8 mouse cellular contexts compared by ENCODE assay signal in the genomic region with DNA sequence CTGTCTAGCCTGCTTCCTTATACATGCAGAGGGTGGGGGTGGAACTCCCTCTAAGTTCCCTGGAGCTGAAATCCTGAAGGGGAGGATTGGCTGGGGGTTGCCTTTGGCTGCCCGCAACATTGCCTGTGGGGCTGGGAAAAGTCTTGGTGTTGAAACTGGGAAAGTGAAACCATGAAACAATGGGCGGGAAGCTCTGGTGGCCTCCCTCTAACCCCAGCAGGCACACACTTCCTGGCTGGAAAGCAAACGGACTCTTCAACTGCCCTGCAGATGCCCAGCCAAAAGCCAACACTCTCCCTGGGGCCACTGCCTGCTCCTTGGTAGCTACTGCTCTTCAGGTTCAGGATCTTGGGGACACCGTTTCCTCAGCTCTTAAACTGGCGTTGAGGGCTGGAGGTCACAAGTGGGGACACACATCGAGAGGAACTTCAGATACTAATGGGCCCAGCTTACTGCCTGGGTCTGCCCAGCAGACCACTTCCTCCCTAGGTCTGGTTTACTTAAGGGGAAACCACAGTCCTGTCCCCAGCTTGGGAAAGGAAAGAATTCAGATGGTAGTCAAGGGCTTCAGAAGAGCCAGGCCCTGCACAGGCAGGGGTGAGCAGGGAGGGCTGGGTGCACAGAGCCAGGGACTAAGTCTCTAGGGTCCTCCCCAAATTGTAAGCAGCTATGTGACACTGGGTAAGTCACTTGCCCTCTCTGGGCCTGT. TPM values are rescaled to one million over a fixed set of nuclear protein-coding genes. Genes with fewer than 3 reads are reported as not detected.
A peak's percentile ranks its signal among the peaks of the same experiment; 100 is the strongest.
DNase-seq lines count a peak whose midpoint lies in the region; ATAC-seq and TF ChIP-seq lines count a peak whose summit lies in the region.

No protein-coding gene starts in this region.

- no peaks in the 10 kb centered on the region for H3K27me3 ChIP-seq in embryonic facial prominence, embryonic 12.5 days
- no peaks in the 10 kb centered on the region for H3K27me3 ChIP-seq in hindbrain, embryonic 14.5 days (ENCODE audit: control insufficient read depth, insufficient read depth, low read length)
- no peaks in the 10 kb centered on the region for H3K27me3 ChIP-seq in liver, embryonic 11.5 days (replicated peaks; ENCODE audit: control insufficient read depth, insufficient read depth, low read length)

- TF ChIP-seq CTCF in left cerebral cortex, adult 2 months (IDR thresholded peaks at IDR 0.05), result no peak

- WGBS in embryonic facial prominence, embryonic 12.5 days, result 16% methylated on average over 6 of the region's 6 CpGs
- 60% methylated on average over 6 of the region's 6 CpGs for WGBS in hindbrain, embryonic 14.5 days
- WGBS in liver, embryonic 11.5 days, result 24% methylated on average over 6 of the region's 6 CpGs

- peak overlapping the region; percentile 60 for H3K4me2 ChIP-seq in embryonic facial prominence, embryonic 12.5 days (replicated peaks)
- peak overlapping the region; percentile 61 for H3K4me2 ChIP-seq in hindbrain, embryonic 14.5 days (replicated peaks)
- peak overlapping the region; percentile 99 for H3K4me2 ChIP-seq in liver, embryonic 11.5 days

- no peaks in the 10 kb centered on the region for H3K9me3 ChIP-seq in embryonic facial prominence, embryonic 12.5 days
- no peaks in the 10 kb centered on the region for H3K9me3 ChIP-seq in hindbrain, embryonic 14.5 days (ENCODE audit: control insufficient read depth, low read length)
- H3K9me3 ChIP-seq in liver, embryonic 11.5 days (ENCODE audit: control insufficient read depth, low read length), result no peaks in the 10 kb centered on the region

- no peak for ATAC-seq in embryonic facial prominence, embryonic 12.5 days (ENCODE audit: insufficient number of reproducible peaks, insufficient read depth, low FRiP score, low TSS enrichment)
- ATAC-seq in hindbrain, embryonic 14.5 days (ENCODE audit: low FRiP score), result no peak
- no peak for ATAC-seq in liver, embryonic 11.5 days (replicated peaks; ENCODE audit: low FRiP score)

- no peak for DNase-seq in left cerebral cortex, adult 2 months (ENCODE audit: extremely low spot score in 1 of 2, low spot score in 2 of 2)
- no peak for DNase-seq in left cerebral cortex, postnatal 10 days (ENCODE audit: extremely low spot score in 1 of 2, low spot score in 2 of 2)
- no peak for DNase-seq in hindbrain, embryonic 14.5 days (ENCODE audit: low spot score)
- peak; percentile 54 for DNase-seq in liver, embryonic 11.5 days (ENCODE audit: low spot score)
- DNase-seq in naive thymus-derived CD4-positive, alpha-beta T cell, adult 2 months (ENCODE audit: low read depth), result peak; percentile 30
- no peak for DNase-seq in urinary bladder, adult 2 months (ENCODE audit: low spot score)
- no peak for DNase-seq in left cerebral cortex, adult 18-20 months (ENCODE audit: low spot score in 2 of 2)

- H3K27ac ChIP-seq in left cerebral cortex, adult 2 months, result peak overlapping the region; percentile 57; the same call in 1 of the 2 replicates
- peak overlapping the region; percentile 77 for H3K27ac ChIP-seq in embryonic facial prominence, embryonic 12.5 days
- no peak overlapping the region; the same call in 1 of the 2 replicates for H3K27ac ChIP-seq in hindbrain, embryonic 14.5 days
- peak overlapping the region; percentile 75 for H3K27ac ChIP-seq in liver, embryonic 11.5 days (ENCODE audit: low read depth, low read length)

- intact Hi-C loops in left cerebral cortex, adult 2 months (cut with DNase I), result loop anchor here (5.0 kb wide), 1 partner anchor 53 kb away; a partner anchor contains a TSS
- intact Hi-C loops in left cerebral cortex, postnatal 10 days (cut with DNase I), result no loop called here

- peaks cover 48% of the 10 kb centered on the region for H3K36me3 ChIP-seq in embryonic facial prominence, embryonic 12.5 days
- peaks cover 26% of the 10 kb centered on the region for H3K36me3 ChIP-seq in hindbrain, embryonic 14.5 days (replicated peaks; ENCODE audit: control insufficient read depth, insufficient read depth)
- peaks cover 35% of the 10 kb centered on the region for H3K36me3 ChIP-seq in liver, embryonic 11.5 days (ENCODE audit: control insufficient read depth, insufficient read depth, low read length)

- peaks cover 38% of the 10 kb centered on the region for H3K4me1 ChIP-seq in embryonic facial prominence, embryonic 12.5 days
- H3K4me1 ChIP-seq in hindbrain, embryonic 14.5 days (replicated peaks; ENCODE audit: control insufficient read depth, insufficient read depth, low read length), result 0 out of 2 replicates have a peak, but pooled peaks cover 3% of the 10 kb centered on the region
- peaks cover 37% of the 10 kb centered on the region for H3K4me1 ChIP-seq in liver, embryonic 11.5 days (replicated peaks; ENCODE audit: control insufficient read depth, insufficient read depth, low read length)

- H3K9ac ChIP-seq in embryonic facial prominence, embryonic 12.5 days, result peak overlapping the region; percentile 31
- 0 out of 2 replicates have a peak overlapping the region, but pooled peaks have one; percentile 16 for H3K9ac ChIP-seq in hindbrain, embryonic 14.5 days
- H3K9ac ChIP-seq in liver, embryonic 11.5 days (ENCODE audit: low read depth, low read length), result peak overlapping the region; percentile 75

- H3K4me3 ChIP-seq in left cerebral cortex, adult 2 months, result peak overlapping the region; percentile 24
- peak overlapping the region; percentile 56 for H3K4me3 ChIP-seq in embryonic facial prominence, embryonic 12.5 days
- no peak overlapping the region for H3K4me3 ChIP-seq in hindbrain, embryonic 14.5 days (replicated peaks; ENCODE audit: low read length)
- H3K4me3 ChIP-seq in liver, embryonic 11.5 days (ENCODE audit: low read depth, low read length), result peak overlapping the region; percentile 75

RNA-seq across cellular contexts. Expression of a gene that starts 1.5 kb away (rescaled TPM):
- 10 to 100 TPM; 14.9 to 20.1 TPM for total RNA-seq in left cerebral cortex, adult 2 months (2021)
- 10 to 100 TPM; 14.2 to 22.4 TPM for total RNA-seq in left cerebral cortex, postnatal 10 days (2021)
- 46.4 and 53.6 TPM in 2 replicates for polyA plus RNA-seq in embryonic facial prominence, embryonic 12.5 days (2016; fragmentation: Nextera tagmentation; extraction: Ambion mirVana)
- polyA plus RNA-seq in hindbrain, embryonic 14.5 days (2014; fragmentation: Nextera tagmentation; extraction: Ambion mirVana), result 11.6 and 13.3 TPM in 2 replicates
- polyA plus RNA-seq in liver, embryonic 11.5 days (2014; fragmentation: Nextera tagmentation; extraction: Ambion mirVana), result 39.8 and 42.8 TPM in 2 replicates
- 88.3 and 112 TPM in 2 replicates for polyA plus RNA-seq in urinary bladder, adult 2 months (2012; rRNA removed)
- 10 to 100 TPM; 22.4 to 23.0 TPM for total RNA-seq in left cerebral cortex, adult 18-20 months (2021)

RNA-seq across cellular contexts. Expression of a gene that starts 7.2 kb away (rescaled TPM):
- 100 to 1,000 TPM; 129 to 133 TPM for total RNA-seq in left cerebral cortex, adult 2 months (2021)
- 100 to 1,000 TPM; 123 to 130 TPM for total RNA-seq in left cerebral cortex, postnatal 10 days (2021)
- polyA plus RNA-seq in embryonic facial prominence, embryonic 12.5 days (2016; fragmentation: Nextera tagmentation; extraction: Ambion mirVana), result 245 and 268 TPM in 2 replicates
- polyA plus RNA-seq in hindbrain, embryonic 14.5 days (2014; fragmentation: Nextera tagmentation; extraction: Ambion mirVana), result 310 and 332 TPM in 2 replicates
- polyA plus RNA-seq in liver, embryonic 11.5 days (2014; fragmentation: Nextera tagmentation; extraction: Ambion mirVana), result 278 and 287 TPM in 2 replicates
- polyA plus RNA-seq in urinary bladder, adult 2 months (2012; rRNA removed), result 223 and 242 TPM in 2 replicates
- 100 to 1,000 TPM; 141 to 148 TPM for total RNA-seq in left cerebral cortex, adult 18-20 months (2021)

RNA-seq across cellular contexts. Expression of a gene that starts 24.2 kb away (rescaled TPM):
- total RNA-seq in left cerebral cortex, adult 2 months (2021), result 1 to 10 TPM; 2.3 to 3.3 TPM
- total RNA-seq in left cerebral cortex, postnatal 10 days (2021), result 1 to 10 TPM; 1.5 to 1.7 TPM
- polyA plus RNA-seq in embryonic facial prominence, embryonic 12.5 days (2016; fragmentation: Nextera tagmentation; extraction: Ambion mirVana), result 0.91 and 1.1 TPM in 2 replicates
- polyA plus RNA-seq in hindbrain, embryonic 14.5 days (2014; fragmentation: Nextera tagmentation; extraction: Ambion mirVana), result 2.4 and 3.3 TPM in 2 replicates
- polyA plus RNA-seq in liver, embryonic 11.5 days (2014; fragmentation: Nextera tagmentation; extraction: Ambion mirVana), result 1.7 TPM in 2 replicates
- polyA plus RNA-seq in urinary bladder, adult 2 months (2012; rRNA removed), result 6.8 TPM in 2 replicates
- 1 to 10 TPM; 3.0 to 4.2 TPM for total RNA-seq in left cerebral cortex, adult 18-20 months (2021)

RNA-seq across cellular contexts. Expression of a gene that starts 29.6 kb away (rescaled TPM):
- 10 to 100 TPM; 12.9 to 16.3 TPM for total RNA-seq in left cerebral cortex, adult 2 months (2021)
- total RNA-seq in left cerebral cortex, postnatal 10 days (2021), result 10 to 100 TPM; 15.0 to 16.3 TPM
- polyA plus RNA-seq in embryonic facial prominence, embryonic 12.5 days (2016; fragmentation: Nextera tagmentation; extraction: Ambion mirVana), result 12.5 and 12.7 TPM in 2 replicates
- polyA plus RNA-seq in hindbrain, embryonic 14.5 days (2014; fragmentation: Nextera tagmentation; extraction: Ambion mirVana), result 9.7 and 10.4 TPM in 2 replicates
- 14.2 and 16.0 TPM in 2 replicates for polyA plus RNA-seq in liver, embryonic 11.5 days (2014; fragmentation: Nextera tagmentation; extraction: Ambion mirVana)
- 85.1 and 99.6 TPM in 2 replicates for polyA plus RNA-seq in urinary bladder, adult 2 months (2012; rRNA removed)
- total RNA-seq in left cerebral cortex, adult 18-20 months (2021), result 10 to 100 TPM; 14.6 to 16.6 TPM

RNA-seq across cellular contexts. Expression of a gene that starts 53.0 kb away (rescaled TPM):
- under 1 TPM in 1 of 2 experiments, not detected in 1; 0.11 TPM for total RNA-seq in left cerebral cortex, adult 2 months (2021)
- not detected for total RNA-seq in left cerebral cortex, postnatal 10 days (2021)
- polyA plus RNA-seq in embryonic facial prominence, embryonic 12.5 days (2016; fragmentation: Nextera tagmentation; extraction: Ambion mirVana), result not detected in 2 replicates
- polyA plus RNA-seq in hindbrain, embryonic 14.5 days (2014; fragmentation: Nextera tagmentation; extraction: Ambion mirVana), result not detected in 2 replicates
- polyA plus RNA-seq in liver, embryonic 11.5 days (2014; fragmentation: Nextera tagmentation; extraction: Ambion mirVana), result not detected in 2 replicates
- 0.73 and 0.78 TPM in 2 replicates for polyA plus RNA-seq in urinary bladder, adult 2 months (2012; rRNA removed)
- under 1 TPM in 1 of 2 experiments, not detected in 1; 0.23 TPM for total RNA-seq in left cerebral cortex, adult 18-20 months (2021)

Comparison
In these comparisons a context has a peak if more than half of its experiments do, and no peak if none do; other contexts are left out.
1. DNase-seq: peak in liver, embryonic 11.5 days (single experiment) and naive thymus-derived CD4-positive, alpha-beta T cell, adult 2 months (single experiment); none in left cerebral cortex, adult 2 months (0 of 2), left cerebral cortex, postnatal 10 days (0 of 2), hindbrain, embryonic 14.5 days (single experiment), urinary bladder, adult 2 months (single experiment) and left cerebral cortex, adult 18-20 months (0 of 2).
2. H3K9ac ChIP-seq: peak in every context shown above with its lines; median percentile 75 in liver, embryonic 11.5 days; 31 in embryonic facial prominence, embryonic 12.5 days; 16 in hindbrain, embryonic 14.5 days.
3. Peak in every context shown above with its lines, with median percentiles within 50 percentile points of each other: H3K4me2 ChIP-seq.